Mouse (Mus musculus): ENCODE data around the gene Bnc2.

The Bnc2 gene

DNA sequence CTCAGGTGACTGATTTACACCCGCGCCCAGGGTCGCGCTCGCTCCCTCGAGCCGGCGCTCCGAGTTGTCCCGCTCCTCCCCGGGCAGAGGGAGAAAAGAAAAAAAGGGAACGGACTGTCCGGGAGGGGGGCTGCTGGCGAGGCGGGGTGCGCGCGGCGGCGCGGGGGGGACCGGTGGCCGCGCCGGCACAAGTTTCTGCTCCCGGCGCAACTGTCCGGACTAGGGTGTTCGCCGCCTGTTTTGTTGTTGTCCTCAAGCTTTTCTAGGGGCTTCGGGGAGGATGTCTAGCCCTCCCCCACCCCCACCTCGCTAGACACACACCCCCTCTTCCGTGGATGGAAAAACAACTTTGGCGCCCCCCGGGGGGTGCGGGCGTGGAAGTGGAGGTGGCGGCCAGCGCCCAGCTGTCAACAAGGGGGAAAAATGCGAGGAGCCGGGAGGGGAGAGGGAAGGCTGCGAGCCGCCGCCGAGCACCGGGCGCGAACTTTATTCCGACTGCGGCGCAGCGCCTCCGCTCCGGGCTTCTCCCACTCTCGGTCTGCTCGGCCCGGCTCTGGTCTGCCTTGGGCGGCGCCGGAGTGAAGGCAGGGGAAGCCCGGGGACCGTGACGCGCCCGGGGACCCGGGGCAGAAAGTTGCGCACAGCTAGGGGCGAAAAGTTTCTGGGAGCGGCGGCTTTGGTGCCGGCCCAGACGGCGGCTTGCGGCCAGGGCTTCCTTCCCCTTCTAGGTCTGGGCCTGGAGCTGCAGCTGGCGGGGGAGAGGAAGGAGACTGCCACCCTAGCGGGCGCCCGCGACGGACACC, at the start of gene Bnc2:
Gene Bnc2, minus strand, starts transcription at position 105 of the 803 bp plus-strand sequence.
- DNase-seq (ENCODE audit: low read depth) = no peak

GRCm38 (mm10) chr4:84707961-84708360, 32.9 kb upstream of the Bnc2 start:
- no peak for DNase-seq (ENCODE audit: low read depth)

GRCm38 (mm10) chr4:84685521-84686366, 10.7 kb upstream of the Bnc2 start:
- DNase-seq (ENCODE audit: low read depth) = no peak

GRCm38 (mm10) chr4:84685009-84685408, 9.9 kb upstream of the Bnc2 start:
- no peak for DNase-seq (ENCODE audit: low read depth)

DNA sequence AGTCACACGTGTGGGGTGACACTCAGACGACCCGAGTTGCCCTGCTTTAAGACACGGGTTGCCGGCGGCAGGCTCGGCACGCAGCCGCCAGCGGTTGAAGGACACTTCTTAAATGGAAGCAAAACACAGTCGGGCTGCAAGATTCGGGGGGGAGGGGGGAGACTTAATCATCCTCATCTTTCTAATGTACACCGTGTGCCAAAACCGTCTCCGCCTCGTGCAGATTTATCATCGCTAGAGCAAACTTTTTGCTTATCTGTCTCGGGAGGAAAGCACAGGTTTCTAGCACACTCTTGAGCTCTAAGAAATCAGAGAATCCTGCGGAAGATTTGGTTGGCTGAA, 870 bp upstream of the Bnc2 start:
- no peak for DNase-seq (ENCODE audit: low read depth)

DNA sequence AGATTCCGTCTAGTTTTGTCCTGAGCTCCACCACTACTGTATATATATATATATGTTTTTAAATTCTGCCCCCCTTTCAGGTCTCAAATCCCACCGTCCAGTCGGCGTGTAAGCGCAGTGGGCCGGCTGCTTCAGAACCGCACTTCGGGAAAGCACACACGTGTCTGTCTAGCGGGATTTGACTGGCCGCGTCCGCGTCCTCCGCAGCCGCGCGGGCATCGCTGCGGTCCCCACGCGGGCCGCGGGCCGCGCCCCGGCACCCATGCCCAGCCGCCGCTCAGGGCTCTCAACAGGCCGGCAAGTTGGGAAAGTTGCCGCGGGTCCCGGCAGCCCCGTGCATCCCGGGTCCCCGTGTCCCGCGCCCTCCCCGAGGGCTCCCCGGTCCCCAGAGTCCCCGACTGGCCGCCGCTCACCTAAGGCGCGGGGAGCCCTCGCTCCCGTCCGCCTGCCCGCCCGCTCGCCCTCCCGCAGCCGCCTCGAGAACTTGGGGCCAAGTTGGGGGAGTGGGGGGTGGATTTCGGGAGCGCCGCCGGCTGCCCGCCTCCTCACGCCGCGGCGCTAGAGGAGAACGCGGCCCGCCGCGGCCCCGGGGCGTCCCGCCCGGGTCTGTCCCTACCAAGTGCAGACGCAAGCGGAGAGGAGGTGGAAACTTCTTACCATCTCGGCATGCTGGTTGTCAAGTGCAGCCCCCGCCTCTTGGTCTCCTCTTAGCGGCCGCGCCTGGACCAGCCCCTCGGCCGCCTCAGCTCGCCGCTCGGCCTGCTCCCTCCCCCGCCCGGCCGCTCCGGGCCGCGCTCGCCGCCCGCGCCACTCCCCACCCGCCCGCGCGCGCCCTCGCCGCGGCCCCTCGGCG, 531 bp downstream of the Bnc2 start:
- DNase-seq (ENCODE audit: low read depth) = no peak

- DNase-seq (ENCODE audit: low read depth) = no peak
Measured at GRCm38 (mm10) chr4:84673681-84674307, 1.3 kb downstream of the Bnc2 start.

DNA sequence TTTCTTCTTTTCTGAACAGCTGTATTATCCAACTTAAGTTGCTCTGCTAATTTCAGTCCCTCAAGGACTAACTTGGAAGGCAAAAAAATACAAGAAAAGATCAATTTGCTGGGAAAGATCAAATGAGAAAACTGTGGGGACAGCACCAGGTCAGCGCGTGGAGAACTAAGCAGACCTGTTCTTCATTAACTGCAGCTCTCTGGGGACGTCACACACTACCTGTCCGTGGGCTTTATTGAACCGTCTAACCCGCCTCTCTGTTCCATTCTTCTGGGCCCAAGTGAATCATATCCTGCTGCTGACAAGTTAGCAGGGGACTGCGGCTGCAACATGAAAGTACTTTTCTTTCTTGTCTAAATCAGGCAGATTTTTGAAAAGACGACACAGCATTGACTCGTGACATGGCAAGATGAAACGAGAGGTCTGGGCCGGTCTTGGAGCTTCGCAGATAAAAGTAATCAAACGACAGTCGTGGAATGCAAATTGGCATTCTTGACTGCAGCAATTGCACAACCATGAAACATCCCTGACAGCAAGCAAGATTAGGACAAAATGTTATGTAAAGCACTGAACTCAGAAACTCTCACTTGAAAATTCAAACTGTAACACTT, 2.8 kb downstream of the Bnc2 start:
- no peak for DNase-seq (ENCODE audit: low read depth)

DNA sequence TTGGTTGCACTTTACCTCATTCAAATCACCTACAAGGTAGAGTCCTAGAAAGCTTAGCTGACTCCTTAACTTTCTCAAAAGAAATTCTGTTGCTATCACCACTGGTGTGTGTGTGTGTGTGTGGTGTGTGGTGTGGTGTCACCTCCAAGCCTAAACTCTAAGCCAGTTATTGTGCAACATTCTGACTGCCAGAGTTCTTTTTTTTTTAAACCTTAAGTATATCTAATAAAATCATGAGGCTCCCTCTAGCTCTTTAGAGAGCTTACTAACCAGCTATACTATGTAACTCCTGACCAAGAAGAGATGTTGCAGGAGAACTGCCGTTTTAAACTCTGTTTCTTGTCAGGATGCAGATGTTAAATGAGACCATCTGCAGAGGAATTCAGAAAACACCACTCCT, 4.1 kb downstream of the Bnc2 start:
- no peak for DNase-seq (ENCODE audit: low read depth)

GRCm38 (mm10) chr4:84669650-84670049, 5.4 kb downstream of the Bnc2 start:
- DNase-seq (ENCODE audit: low read depth) = no peak

DNA sequence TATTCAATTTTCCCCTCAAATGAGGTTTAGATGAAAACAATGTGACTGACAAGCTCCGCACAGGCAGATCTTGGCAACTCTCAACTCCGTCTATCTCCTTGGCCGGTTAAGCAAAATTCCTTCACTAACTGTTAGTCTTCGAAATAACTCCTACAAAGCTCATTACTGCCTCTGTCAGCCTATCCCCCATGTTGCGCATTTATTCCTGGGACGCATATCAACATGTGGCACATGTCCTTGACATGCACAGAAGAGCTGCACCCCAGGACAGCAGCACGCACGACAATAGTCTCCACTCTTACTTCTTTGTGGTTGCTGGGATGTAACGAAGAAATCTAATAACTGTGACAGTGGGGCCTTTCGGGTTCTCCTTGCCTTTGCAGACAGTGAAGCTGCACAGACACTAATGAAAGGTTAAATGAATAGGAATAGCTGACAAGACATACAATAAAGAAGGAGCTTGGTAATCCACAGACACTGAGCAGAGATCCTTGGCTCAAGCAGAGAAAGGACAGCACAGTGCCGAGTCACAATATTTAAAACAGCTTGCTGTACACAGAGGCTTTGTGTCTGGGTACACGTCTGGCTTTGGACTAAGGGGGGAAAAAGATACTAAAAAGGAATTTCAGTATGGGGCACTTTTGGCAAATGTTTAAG, 6.0 kb downstream of the Bnc2 start:
- no peak for DNase-seq (ENCODE audit: low read depth)

DNA sequence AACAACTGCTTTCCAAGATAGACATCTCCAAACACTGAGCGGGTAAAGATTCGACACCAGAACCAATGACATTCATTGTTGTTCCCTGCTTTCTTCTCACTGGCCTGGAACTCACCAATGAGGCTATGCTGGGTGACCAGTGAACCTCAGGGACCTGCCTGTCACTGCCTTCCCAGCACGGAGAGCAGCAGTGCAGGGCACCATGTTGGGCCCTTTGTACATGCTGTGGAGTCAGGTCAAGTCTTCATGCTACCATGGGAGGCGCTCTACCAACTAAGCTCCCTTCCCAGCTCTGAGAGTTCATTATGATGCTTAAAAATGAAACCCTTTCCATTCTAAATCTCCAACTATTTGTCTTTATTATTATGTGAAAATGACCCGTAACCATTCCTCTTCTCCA, 6.8 kb downstream of the Bnc2 start:
- no peak for DNase-seq (ENCODE audit: low read depth)

DNA sequence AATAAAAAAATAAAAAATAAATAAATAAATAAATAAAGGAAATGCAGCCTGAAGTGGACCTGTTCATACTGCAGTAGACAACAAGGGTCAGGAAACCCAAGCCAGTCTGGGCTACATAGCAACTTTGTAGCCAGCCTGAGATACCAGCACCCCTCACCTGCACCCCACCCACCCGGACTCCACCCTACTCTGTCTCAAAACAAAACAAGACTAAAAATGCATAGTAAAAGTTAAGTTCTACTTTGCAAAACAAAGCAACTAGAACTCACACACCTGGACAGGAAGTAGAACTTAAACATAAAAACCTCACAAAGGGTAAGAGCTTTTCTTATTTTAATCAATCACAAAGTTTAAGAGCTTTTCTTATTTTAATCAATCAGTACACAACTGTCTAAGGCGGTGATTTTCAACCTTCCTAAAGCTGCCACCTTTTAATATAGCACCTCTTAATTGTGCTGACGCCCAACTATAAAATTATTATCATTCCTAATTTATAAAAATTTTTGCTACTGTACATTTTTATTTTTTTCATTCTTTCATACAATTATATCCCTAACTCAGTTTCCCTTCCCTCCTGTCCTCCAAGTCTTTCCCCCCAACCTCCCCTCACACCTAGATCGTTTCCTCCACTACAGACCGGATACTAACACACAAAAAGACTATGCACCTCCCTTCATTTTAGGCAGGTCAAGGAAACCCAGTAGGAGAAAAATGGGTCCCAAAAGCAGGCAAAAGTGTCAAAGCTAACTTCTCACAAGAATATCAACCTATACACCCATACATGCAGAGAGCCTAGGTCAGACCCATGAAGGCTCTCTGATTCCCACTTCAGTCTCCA, 12.6 kb downstream of the Bnc2 start:
- no peak for DNase-seq (ENCODE audit: low read depth)

DNA sequence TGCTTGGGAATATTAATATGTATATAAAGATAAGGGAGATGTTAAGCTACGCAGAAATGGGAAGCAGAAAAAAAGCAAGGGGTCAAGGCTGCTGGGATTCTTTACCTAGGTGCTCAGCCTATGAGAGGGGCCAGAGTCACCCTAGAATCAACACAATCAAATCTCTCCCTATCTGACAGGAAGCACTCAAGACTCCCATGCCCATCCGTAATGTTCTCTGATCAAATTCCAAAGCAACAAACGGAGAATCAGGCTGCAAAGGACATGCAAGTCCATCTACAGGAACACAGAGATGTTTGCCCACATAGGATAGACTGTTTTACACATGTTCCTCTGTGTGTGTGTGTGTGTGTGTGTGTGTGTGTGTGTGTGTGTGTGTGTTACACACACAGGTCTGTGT, 13.7 kb downstream of the Bnc2 start:
- no peak for DNase-seq (ENCODE audit: low read depth)

GRCm38 (mm10) chr4:84651786-84652185, 23.3 kb downstream of the Bnc2 start:
- DNase-seq (ENCODE audit: low read depth) = no peak

DNA sequence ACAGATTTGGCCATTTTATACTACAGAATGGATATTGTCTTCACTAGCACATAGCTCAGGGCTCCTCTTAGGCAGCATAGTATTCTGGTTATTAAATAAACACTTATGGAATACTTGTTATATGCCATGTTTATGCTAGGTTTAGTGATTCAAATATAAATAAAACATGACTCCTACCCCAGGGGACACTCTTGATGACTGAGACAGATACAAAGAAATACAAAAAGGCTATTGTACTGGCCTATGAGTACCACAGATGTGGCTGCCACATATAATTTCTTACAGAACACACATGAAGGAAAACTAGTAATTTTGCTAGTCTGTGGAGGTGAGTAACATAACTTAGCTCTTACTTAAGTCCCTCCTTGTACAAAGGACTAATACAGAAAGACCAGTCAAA, 28.5 kb downstream of the Bnc2 start:
- DNase-seq (ENCODE audit: low read depth) = no peak

- DNase-seq (ENCODE audit: low read depth) = no peak
Measured at GRCm38 (mm10) chr4:84639166-84639565, 35.9 kb downstream of the Bnc2 start.

- no peak for DNase-seq (ENCODE audit: low read depth)
Measured at GRCm38 (mm10) chr4:84637641-84638040, 37.4 kb downstream of the Bnc2 start.

DNA sequence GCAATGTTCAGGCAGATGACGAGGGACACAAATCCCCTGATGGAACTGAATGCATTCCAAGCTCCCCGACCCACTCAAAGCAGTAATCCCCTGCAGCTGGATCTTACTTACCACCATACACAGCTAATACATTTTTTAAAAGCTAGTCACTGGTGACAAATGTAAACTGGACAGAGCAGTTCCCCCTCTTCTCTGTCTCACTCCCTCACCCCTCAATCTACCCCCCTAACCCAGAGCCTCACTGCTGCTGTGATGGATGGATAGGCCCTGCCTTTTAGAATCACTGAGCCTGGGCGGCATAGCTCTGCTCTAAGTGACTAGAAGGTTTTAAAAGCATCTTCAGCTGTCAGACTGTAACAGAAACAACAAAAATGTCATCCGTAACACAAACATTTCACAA, 40.3 kb downstream of the Bnc2 start:
- no peak for DNase-seq (ENCODE audit: low read depth)

DNA sequence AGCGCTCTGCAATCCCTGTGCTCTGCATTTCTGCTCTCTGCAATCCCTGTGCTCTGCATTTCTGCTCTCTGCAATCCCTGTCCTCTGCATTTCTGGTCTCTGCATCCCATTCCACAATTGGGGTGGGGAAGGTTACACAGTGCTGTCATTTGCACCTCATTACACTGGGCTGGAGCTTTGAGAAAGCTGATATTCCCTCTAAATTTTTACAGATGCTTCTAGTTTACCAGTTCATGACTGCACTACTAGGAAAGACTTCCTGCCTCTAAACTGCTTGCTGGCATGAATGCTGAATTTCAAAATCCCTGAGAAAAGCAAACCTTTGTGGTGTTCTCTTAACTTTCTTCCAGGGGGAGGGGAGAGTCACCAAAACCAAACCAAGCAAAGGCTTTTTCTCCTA, 41.1 kb downstream of the Bnc2 start:
- no peak for DNase-seq (ENCODE audit: low read depth)
